Mouse (Mus musculus) G1E-ER4 (cell line): ENCODE results near the gene Rhbdl1. TPM values are rescaled to one million over a fixed set of nuclear protein-coding genes. Genes with fewer than 3 reads are reported as not detected.

Source experiments
- GATA1 ChIP-seq: IDR thresholded peaks from one replicate; pipeline ENCODE4 v1.8.0; 2012; ENCODE audit warnings: low read length, inconsistent platforms
- polyA plus RNA-seq: library from polyadenylated mRNA; stranded (reverse); fragments of >175 nt; gene quantifications from 2 replicates; pipeline ENCODE4 v1.2.3, GENCODE M21; 2012

The Rhbdl1 gene
- polyA plus RNA-seq, 1 experiment, result 2.4 TPM

GRCm38 (mm10) chr17:25875171-25876136 lies 38.4 kb upstream of the Rhbdl1 start:
- TF ChIP-seq GATA1, result no peak

- TF ChIP-seq GATA1, result no peak
Observed at GRCm38 (mm10) chr17:25874721-25875170, 37.7 kb upstream of the Rhbdl1 start, which contains the start of gene Mettl26. Gene Mettl26 (plus strand): TSS chr17:25875074.

- TF ChIP-seq GATA1, result no peak
Observed at GRCm38 (mm10) chr17:25874148-25874720, 37.1 kb upstream of the Rhbdl1 start.

GRCm38 (mm10) chr17:25873405-25874147 lies 36.5 kb upstream of the Rhbdl1 start:
- no peak for TF ChIP-seq GATA1

- TF ChIP-seq GATA1, result no peak
Observed at GRCm38 (mm10) chr17:25872676-25873075, 35.6 kb upstream of the Rhbdl1 start.

- no peak for TF ChIP-seq GATA1
Observed at GRCm38 (mm10) chr17:25869954-25870353, 32.9 kb upstream of the Rhbdl1 start.

- no peak for TF ChIP-seq GATA1
Observed at GRCm38 (mm10) chr17:25869498-25869897, 32.4 kb upstream of the Rhbdl1 start.

- no peak for TF ChIP-seq GATA1
Observed at GRCm38 (mm10) chr17:25868601-25869191, 31.6 kb upstream of the Rhbdl1 start, which contains the start of gene Mcrip2. Gene Mcrip2 (minus strand): TSS chr17:25868764.

- TF ChIP-seq GATA1, result no peak
Observed at GRCm38 (mm10) chr17:25867836-25868600, 30.9 kb upstream of the Rhbdl1 start.

GRCm38 (mm10) chr17:25867509-25867835 lies 30.4 kb upstream of the Rhbdl1 start:
- no peak for TF ChIP-seq GATA1

GRCm38 (mm10) chr17:25866172-25866571 lies 29.1 kb upstream of the Rhbdl1 start:
- TF ChIP-seq GATA1, result no peak

- no peak for TF ChIP-seq GATA1
Observed at GRCm38 (mm10) chr17:25865288-25865687, 28.2 kb upstream of the Rhbdl1 start.

- TF ChIP-seq GATA1, result no peak
Observed at GRCm38 (mm10) chr17:25864311-25864710, 27.2 kb upstream of the Rhbdl1 start.

GRCm38 (mm10) chr17:25863681-25864080 lies 26.6 kb upstream of the Rhbdl1 start:
- no peak for TF ChIP-seq GATA1
